Mouse (Mus musculus) spleen, adult 2 months (tissue): ENCODE measurements around the gene Bahcc1.

Experiments
- CTCF ChIP-seq: fragments of 200-500 bp; IDR thresholded peaks from 2 replicates; pipeline ENCODE4 v1.5.1; 2011; ENCODE audit warnings: mild to moderate bottlenecking, inconsistent platforms; ENCODE audit not compliant: insufficient read depth, insufficient read length, insufficient replicate concordance; ENCODE audit errors: extremely low read depth
- POLR2A ChIP-seq: fragments of 200-500 bp; IDR thresholded peaks from 2 replicates; pipeline ENCODE4 v1.6.1; 2011; ENCODE audit warnings: low read depth, low read length, inconsistent platforms

- no peak for TF ChIP-seq POLR2A
- peak; percentile 94 for TF ChIP-seq CTCF
These were observed 75.1 kb downstream of the Bahcc1 start for GRCm38 (mm10) chr11:120307566-120308430.
